Mouse (Mus musculus) stomach, embryonic 15.5 days (tissue): ENCODE data around the gene Uqcc2. TPM values are rescaled to one million over a fixed set of nuclear protein-coding genes. Genes with fewer than 3 reads are reported as not detected.

Source experiments
- ATAC-seq: fragments of 200-750 bp; cut with Nextera tagmentation; 2 replicates; pipeline ENCODE4 v1.8.0; 2017; ENCODE audit warnings: low read depth, moderate number of reproducible peaks, moderate TSS enrichment; ENCODE audit not compliant: insufficient read depth, low FRiP score
- H3K27ac ChIP-seq: fragments of 300-500 bp; sonication (generic); 2 replicates; pipeline ENCODE4 v1.5.1; 2015; ENCODE audit warnings: mild to moderate bottlenecking, inconsistent platforms
- H3K27me3 ChIP-seq: fragments of 300-500 bp; sonication (generic); replicated peaks from 2 replicates; pipeline ENCODE4 v1.6.1; 2015; ENCODE audit warnings: inconsistent platforms
- H3K36me3 ChIP-seq: fragments of 300-500 bp; sonication (generic); 2 replicates; pipeline ENCODE4 v1.6.1; 2015; ENCODE audit warnings: inconsistent platforms
- H3K4me1 ChIP-seq: fragments of 300-500 bp; sonication (generic); 2 replicates; pipeline ENCODE4 v1.6.1; 2015; ENCODE audit warnings: inconsistent platforms
- H3K4me2 ChIP-seq: fragments of 300-500 bp; sonication (generic); 2 replicates; pipeline ENCODE4 v1.6.1; 2015; ENCODE audit warnings: mild to moderate bottlenecking, inconsistent platforms
- H3K4me3 ChIP-seq: fragments of 300-500 bp; sonication (generic); replicated peaks from 2 replicates; pipeline ENCODE4 v1.5.1; 2015; ENCODE audit warnings: inconsistent platforms
- H3K9ac ChIP-seq: fragments of 300-500 bp; sonication (generic); 2 replicates; pipeline ENCODE4 v1.6.1; 2015; ENCODE audit warnings: inconsistent platforms
- H3K9me3 ChIP-seq: fragments of 300-500 bp; sonication (generic); 2 replicates; pipeline ENCODE4 v1.6.1; 2016; ENCODE audit warnings: inconsistent platforms
- WGBS: fragments of 180-500 bp; shearing (Covaris S2); methylation state at CpG from one replicate; pipeline ENCODE4 v1.1.7; 2015; 5-methylcytosine and 5-hydroxymethylcytosine counted together
- microRNA-seq: library from miRNA; unstranded; fragments of <30 nt; microRNA quantifications from one replicate; pipeline ENCODE4, GENCODE M21; 2016
- polyA plus RNA-seq: library from polyadenylated mRNA; unstranded; fragments of >200 nt; fragmentation: Nextera tagmentation; extraction: Ambion mirVana; gene quantifications from 2 replicates; pipeline ENCODE4 v1.2.1, GENCODE M21; 2015

The Uqcc2 gene
- polyA plus RNA-seq, 1 experiment from 2014 or later, result 309 TPM

GRCm38 (mm10) chr17:27073126-27073525 lies 60.6 kb downstream of the Uqcc2 start:
- WGBS, result 72% methylated on average over 5 of the region's 5 CpGs
- no peak for ATAC-seq
- no peak overlapping the region for H3K4me3 ChIP-seq
- no peak overlapping the region for H3K9ac ChIP-seq
- H3K27me3 ChIP-seq, result no peaks in the 10 kb centered on the region
- 0 out of 2 replicates have a peak, but pooled peaks cover 3% of the 10 kb centered on the region for H3K36me3 ChIP-seq
- no peak overlapping the region for H3K4me2 ChIP-seq
- H3K9me3 ChIP-seq, result no peaks in the 10 kb centered on the region
- H3K27ac ChIP-seq, result no peak overlapping the region
- peaks cover 22% of the 10 kb centered on the region for H3K4me1 ChIP-seq

Small RNA genes within 50 kb of the gene (microRNA-seq; reads per million reads assigned to microRNA genes)
- gene Mir7677, result not detected

Other genes with a start within 250 kb of the Uqcc2 start
- gene Kifc5b, start 216.8 kb downstream of the Uqcc2 start, polyA plus RNA-seq, result 6.1 and 7.6 TPM in 2 replicates
- gene Phf1, start 200.9 kb downstream of the Uqcc2 start, polyA plus RNA-seq, result 8.5 and 8.7 TPM in 2 replicates
- 179 and 191 TPM in 2 replicates for gene Cuta, start 194.3 kb downstream of the Uqcc2 start, polyA plus RNA-seq
- 2.0 and 2.2 TPM in 2 replicates for gene Syngap1, start 192.7 kb downstream of the Uqcc2 start, polyA plus RNA-seq
- 13.3 and 14.9 TPM in 2 replicates for gene Zbtb9, start 160.7 kb downstream of the Uqcc2 start, polyA plus RNA-seq
- gene Bak1, start 104.9 kb downstream of the Uqcc2 start, polyA plus RNA-seq, result 4.6 and 5.7 TPM in 2 replicates
- gene Itpr3, start 76.6 kb downstream of the Uqcc2 start, polyA plus RNA-seq, result 10.8 and 12.3 TPM in 2 replicates
- gene Ip6k3, start 33.9 kb upstream of the Uqcc2 start, polyA plus RNA-seq, result 0.18 and 0.21 TPM in 2 replicates
- 12.7 and 14.7 TPM in 2 replicates for gene Lemd2, start 70.6 kb upstream of the Uqcc2 start, polyA plus RNA-seq